13 mouse cellular contexts compared by ENCODE assay signal in the genomic region with DNA sequence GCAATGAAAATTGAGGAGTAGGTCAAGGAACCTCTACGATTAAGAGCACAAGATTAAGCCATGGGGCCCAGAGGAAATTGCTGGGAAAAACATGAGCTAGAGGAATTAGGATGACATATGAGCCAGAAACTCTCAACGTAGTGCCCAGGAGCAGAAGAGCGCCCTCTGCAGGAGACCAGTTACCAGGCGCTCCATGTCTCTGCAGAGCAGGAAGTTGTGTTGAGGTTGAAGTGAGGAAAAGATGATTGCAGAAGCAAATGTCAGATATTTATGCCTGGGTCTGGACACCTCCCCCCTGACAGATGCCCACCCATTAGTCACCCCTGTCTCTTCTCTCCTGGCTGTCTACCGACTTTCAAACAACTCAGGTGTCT.
A peak's percentile ranks its signal among the peaks of the same experiment; 100 is the strongest.
DNase-seq lines count a peak whose midpoint lies in the region; ATAC-seq and TF ChIP-seq lines count a peak whose summit lies in the region.
"Had no signal": no experiment of that assay in that cellular context is flagged by ENCODE, and none has a peak within 500 bp of the region (broad histone marks: within the 10 kb centered on the region; RNA-seq: fewer than 3 reads in every experiment).

No protein-coding gene starts in this region.

- H3K79me2 ChIP-seq in MEL (ENCODE audit: control insufficient read depth, insufficient read depth, low read length, poor library complexity) = no peaks in the 10 kb centered on the region

- TF ChIP-seq RAD21 in MEL (IDR thresholded peaks at IDR 0.05; ENCODE audit: low read depth, low read length) = no peak

- no peak for ATAC-seq in liver, embryonic 14.5 days (ENCODE audit: insufficient read depth)
- ATAC-seq in forebrain, embryonic 14.5 days = no peak

- no peak overlapping the region for H3K4me2 ChIP-seq in liver, embryonic 14.5 days (ENCODE audit: low read depth)
- H3K4me2 ChIP-seq in forebrain, embryonic 14.5 days (ENCODE audit: low read length) = no peak overlapping the region
- H3K4me2 ChIP-seq: liver, embryonic 13.5 days; neural tube, embryonic 12.5 days had no signal

- no peak overlapping the region for H3K4me3 ChIP-seq in left cerebral cortex, adult 2 months
- H3K4me3 ChIP-seq in MEL (ENCODE audit: control insufficient read depth in 1 of 2, insufficient read depth in 1 of 2, low read depth in 2 of 2, low read length in 2 of 2) = no peak overlapping the region
- no peak overlapping the region for H3K4me3 ChIP-seq in liver, embryonic 14.5 days (ENCODE audit: insufficient read depth in 1 of 2, low read depth in 2 of 2, low read length in 2 of 2)
- H3K4me3 ChIP-seq in forebrain, embryonic 14.5 days (ENCODE audit: low read depth, low read length) = no peak overlapping the region
- H3K4me3 ChIP-seq: forebrain, embryonic 10.5 days; liver, embryonic 13.5 days; neural tube, embryonic 12.5 days had no signal

- peak; percentile 7 for DNase-seq in embryo, embryonic 11 days
- DNase-seq in embryo, embryonic 10.5 days (ENCODE audit: low spot score) = no peak
- no peak for DNase-seq in left cerebral cortex, adult 2 months (ENCODE audit: extremely low spot score in 1 of 2, low spot score in 2 of 2)
- no peak for DNase-seq in left cerebral cortex, postnatal 4 days
- DNase-seq in MEL (ENCODE audit: low read depth, low spot score) = peak; percentile 6
- no peak for DNase-seq in liver, embryonic 14.5 days (ENCODE audit: low read depth in 3 of 3, low spot score in 3 of 3)
- DNase-seq in forebrain, embryonic 14.5 days (ENCODE audit: low spot score) = no peak
- no peak for DNase-seq in adipocyte (ENCODE audit: low spot score)
- DNase-seq: B cell, adult 2 months; gastrocnemius, postnatal 14 days; liver, embryonic 13.5 days had no signal

- H3K9ac ChIP-seq in MEL (ENCODE audit: control insufficient read depth, low read depth, low read length, poor library complexity, severe bottlenecking) = no peak overlapping the region
- no peak overlapping the region for H3K9ac ChIP-seq in liver, embryonic 14.5 days (replicated peaks)
- no peak overlapping the region for H3K9ac ChIP-seq in forebrain, embryonic 14.5 days (ENCODE audit: low read length)
- H3K9ac ChIP-seq: liver, embryonic 13.5 days; neural tube, embryonic 12.5 days had no signal

- no peaks in the 10 kb centered on the region for H3K4me1 ChIP-seq in MEL (ENCODE audit: control insufficient read depth in 1 of 2, insufficient read depth in 2 of 2, low read length in 2 of 2)
- no peaks in the 10 kb centered on the region for H3K4me1 ChIP-seq in liver, embryonic 14.5 days (replicated peaks; ENCODE audit: control insufficient read depth in 2 of 2, insufficient read depth in 2 of 2, low read length in 1 of 2)
- no peaks in the 10 kb centered on the region for H3K4me1 ChIP-seq in forebrain, embryonic 14.5 days (ENCODE audit: control insufficient read depth, insufficient read depth, low read length)
- H3K4me1 ChIP-seq: liver, embryonic 13.5 days; neural tube, embryonic 12.5 days had no signal

- no peak overlapping the region for H3K27ac ChIP-seq in left cerebral cortex, adult 2 months
- no peak overlapping the region for H3K27ac ChIP-seq in MEL (ENCODE audit: control insufficient read depth, low read depth, low read length)
- H3K27ac ChIP-seq in liver, embryonic 14.5 days = no peak overlapping the region
- no peak overlapping the region for H3K27ac ChIP-seq in forebrain, embryonic 14.5 days (ENCODE audit: low read depth, low read length)
- H3K27ac ChIP-seq: forebrain, embryonic 10.5 days; liver, embryonic 13.5 days; neural tube, embryonic 12.5 days had no signal

- 55% methylated on average over 5 of the region's 5 CpGs for WGBS in liver, embryonic 14.5 days (ENCODE audit: insufficient replicate concordance)
- WGBS in forebrain, embryonic 14.5 days = 88% methylated on average over 5 of the region's 5 CpGs

- H3K9me3 ChIP-seq in MEL (replicated peaks; ENCODE audit: insufficient read depth, low read length) = no peaks in the 10 kb centered on the region
- H3K9me3 ChIP-seq in liver, embryonic 14.5 days (ENCODE audit: control insufficient read depth, low read length) = no peaks in the 10 kb centered on the region
- no peaks in the 10 kb centered on the region for H3K9me3 ChIP-seq in forebrain, embryonic 14.5 days (replicated peaks; ENCODE audit: control insufficient read depth, low read length)
- H3K9me3 ChIP-seq: forebrain, embryonic 10.5 days; liver, embryonic 13.5 days; neural tube, embryonic 12.5 days had no signal

- no peak for TF ChIP-seq EP300 in MEL (IDR thresholded peaks at IDR 0.05; ENCODE audit: low read depth in 1 of 2, low read length in 2 of 2)
- no peak for TF ChIP-seq EP300 in liver, embryonic 14.5 days (IDR thresholded peaks at IDR 0.05; ENCODE audit: low read depth)

- TF ChIP-seq POLR2A in MEL (IDR thresholded peaks at IDR 0.05; ENCODE audit: control insufficient read depth in 1 of 2, insufficient read depth in 1 of 2, low read depth in 1 of 2, low read length in 2 of 2, poor library complexity in 1 of 2) = no peak

- no peaks in the 10 kb centered on the region for H3K36me3 ChIP-seq in MEL (ENCODE audit: control insufficient read depth in 1 of 2, insufficient read depth in 2 of 2, low read length in 2 of 2)
- H3K36me3 ChIP-seq in liver, embryonic 14.5 days (replicated peaks; ENCODE audit: control insufficient read depth, insufficient read depth, low read depth) = no peaks in the 10 kb centered on the region
- H3K36me3 ChIP-seq in forebrain, embryonic 14.5 days (ENCODE audit: control insufficient read depth, insufficient read depth, low read length) = peaks cover 15% of the 10 kb centered on the region; the same call in 1 of the 2 replicates
- H3K36me3 ChIP-seq: forebrain, embryonic 10.5 days; liver, embryonic 13.5 days had no signal

- peak; percentile 45 for TF ChIP-seq CTCF in left cerebral cortex, adult 2 months (IDR thresholded peaks at IDR 0.05)
- TF ChIP-seq CTCF in MEL (IDR thresholded peaks at IDR 0.05 in 2 of 3, conservative IDR thresholded peaks at IDR 0.05 in 1 of 3; ENCODE audit: control insufficient read depth in 1 of 3, insufficient read depth in 1 of 3, low read depth in 2 of 3, low read length in 3 of 3, poor library complexity in 1 of 3, severe bottlenecking in 1 of 3) = peak; percentile 10 to 36 (median 16); a peak in 2 of 6 replicates
- TF ChIP-seq CTCF in liver, embryonic 14.5 days (IDR thresholded peaks at IDR 0.05; ENCODE audit: low read depth) = peak; percentile 38

- no peaks in the 10 kb centered on the region for H3K27me3 ChIP-seq in MEL (ENCODE audit: control insufficient read depth in 1 of 2, insufficient read depth in 2 of 2, low read length in 2 of 2)
- H3K27me3 ChIP-seq in liver, embryonic 14.5 days (ENCODE audit: control insufficient read depth, insufficient read depth, low read length) = no peaks in the 10 kb centered on the region
- no peaks in the 10 kb centered on the region for H3K27me3 ChIP-seq in forebrain, embryonic 14.5 days (replicated peaks; ENCODE audit: control insufficient read depth, insufficient read depth, low read length)
- H3K27me3 ChIP-seq: liver, embryonic 13.5 days; neural tube, embryonic 12.5 days had no signal

- intact Hi-C loops in left cerebral cortex, adult 2 months (cut with DNase I) = loop anchor here (5.0 kb wide), 2 partner anchors 584 to 784 kb away; no protein-coding TSS in a partner anchor
- intact Hi-C loops in left cerebral cortex, postnatal 4 days (cut with DNase I) = loop anchor here (5.0 kb wide), 2 partner anchors 584 to 784 kb away; no protein-coding TSS in a partner anchor

TF ChIP-seq in MEL, 35 proteins besides CTCF, POLR2A, EP300 and RAD21:
- no peak for TF ChIP-seq ZMIZ1 (IDR thresholded peaks at IDR 0.05; ENCODE audit: low read depth, low read length)
- TF ChIP-seq TBP (IDR thresholded peaks at IDR 0.05; ENCODE audit: low read depth, low read length) = no peak
- no peak for TF ChIP-seq MAX (IDR thresholded peaks at IDR 0.05; ENCODE audit: low read length)
- no peak for TF ChIP-seq UBTF (IDR thresholded peaks at IDR 0.05; ENCODE audit: borderline replicate concordance, insufficient read depth, low read depth, low read length)
TF ChIP-seq in MEL: peak in this region for 0.

Comparison
In these comparisons a context has a peak if more than half of its experiments do, and no peak if none do; other contexts are left out.
1. DNase-seq: peak in embryo, embryonic 11 days (single experiment) and MEL (single experiment); none in embryo, embryonic 10.5 days (single experiment), left cerebral cortex, adult 2 months (0 of 2), left cerebral cortex, postnatal 4 days (single experiment), liver, embryonic 14.5 days (0 of 3), forebrain, embryonic 14.5 days (single experiment) and adipocyte (single experiment).
2. Peak in every context shown above with its lines, with median percentiles within 50 percentile points of each other: CTCF ChIP-seq.